Mouse (Mus musculus) E14TG2a.4 (cell line): Measurements from ENCODE around the gene Adam10.

ENCODE experiments used
- CTCF ChIP-seq: conservative IDR thresholded peaks from 2 replicates; pipeline ENCODE4 v1.5.1; 2014; ENCODE audit warnings: low read length
- POU5F1 ChIP-seq: IDR thresholded peaks from 2 replicates; pipeline ENCODE4 v1.6.1; 2014; ENCODE audit warnings: low read length, borderline replicate concordance

GRCm38 (mm10) chr9:70631665-70632064 is 47.1 kb upstream of the Adam10 start:
- TF ChIP-seq POU5F1 (no peak), CTCF (no peak)
